Comparison of ENCODE assay signal across 8 mouse cellular contexts in genomic region chr1:59763781-59764251, GRCm38 (mm10). TPM values are rescaled to one million over a fixed set of nuclear protein-coding genes. Genes with fewer than 3 reads are reported as not detected.
DNase-seq lines count a peak whose midpoint lies in the region; ATAC-seq and TF ChIP-seq lines count a peak whose summit lies in the region.

No protein-coding gene starts in this region.

- H3K27ac ChIP-seq in intestine, embryonic 15.5 days: peak overlapping the region; percentile 97
- peak overlapping the region; percentile 89 for H3K27ac ChIP-seq in liver, adult 2 months (replicated peaks; ENCODE audit: insufficient read depth, low read depth, low read length)

- H3K36me3 ChIP-seq in intestine, embryonic 15.5 days: no peaks in the 10 kb centered on the region
- H3K36me3 ChIP-seq in liver, adult 2 months (ENCODE audit: control insufficient read depth, insufficient read depth, low read length): no peaks in the 10 kb centered on the region

- H3K79me2 ChIP-seq in liver, adult 2 months (ENCODE audit: control insufficient read depth, insufficient read depth, low read length): peaks cover 5% of the 10 kb centered on the region; the same call in 1 of the 2 replicates

- H3K27me3 ChIP-seq in intestine, embryonic 15.5 days (replicated peaks): no peaks in the 10 kb centered on the region
- H3K27me3 ChIP-seq in liver, adult 2 months (ENCODE audit: control insufficient read depth, insufficient read depth, low read length): no peaks in the 10 kb centered on the region

- under 1% methylated on average over 53 of the region's 55 CpGs for WGBS in intestine, embryonic 15.5 days
- under 1% methylated on average over 55 of the region's 55 CpGs for WGBS in liver, adult 2 months

- H3K4me3 ChIP-seq in intestine, embryonic 15.5 days (replicated peaks): peak overlapping the region; percentile 67
- H3K4me3 ChIP-seq in liver, adult 2 months (ENCODE audit: insufficient read depth, low read depth, low read length): peak overlapping the region; percentile 76

- intact Hi-C loops in gastrocnemius, postnatal 14 days (cut with DNase I; ENCODE audit: low total_unique reads): loop anchor here (10.0 kb wide), 1 partner anchor 51 kb away; no protein-coding TSS in a partner anchor

- H3K9me3 ChIP-seq in intestine, embryonic 15.5 days: no peaks in the 10 kb centered on the region

- DNase-seq in urinary bladder, adult 18-20 months (ENCODE audit: low spot score in 2 of 2): peak; percentile 35 to 58
- no peak for DNase-seq in urinary bladder, adult 2 months (ENCODE audit: low spot score)
- DNase-seq in cerebellum, postnatal 36 days: peak; percentile 46 to 55
- peak; percentile 43 for DNase-seq in gastrocnemius, postnatal 14 days
- DNase-seq in liver, adult 2 months (ENCODE audit: extremely low read depth, low read depth, low spot score): peak; percentile 45
- peak; percentile 71 for DNase-seq in naive thymus-derived CD4-positive, alpha-beta T cell, adult 2 months (ENCODE audit: low read depth)
- DNase-seq in urinary bladder, postnatal 10 days (ENCODE audit: low spot score): peak; percentile 14

- no peak for TF ChIP-seq CTCF in liver, adult 2 months (IDR thresholded peaks at IDR 0.05; ENCODE audit: low read depth, low read length)

- peak; percentile 77 for ATAC-seq in intestine, embryonic 15.5 days

- peak overlapping the region; percentile 78 for H3K9ac ChIP-seq in intestine, embryonic 15.5 days
- H3K9ac ChIP-seq in liver, adult 2 months (ENCODE audit: low read depth, low read length): peak overlapping the region; percentile 96

- no peak for TF ChIP-seq POLR2A in liver, adult 2 months (IDR thresholded peaks at IDR 0.05; ENCODE audit: extremely low read depth, insufficient read depth, low read length)

- H3K4me2 ChIP-seq in intestine, embryonic 15.5 days (replicated peaks): peak overlapping the region; percentile 87

- 0 out of 2 replicates have a peak, but pooled peaks cover 9% of the 10 kb centered on the region for H3K4me1 ChIP-seq in intestine, embryonic 15.5 days (replicated peaks)
- H3K4me1 ChIP-seq in liver, adult 2 months (ENCODE audit: control insufficient read depth, insufficient read depth, low read length): peaks cover 4% of the 10 kb centered on the region; the same call in 1 of the 2 replicates

RNA-seq across cellular contexts. Expression of gene Bmpr2, which starts 0.6 kb away (rescaled TPM):
- polyA plus RNA-seq in urinary bladder, adult 2 months (2012; rRNA removed): 15.4 and 20.7 TPM in 2 replicates
- total RNA-seq in gastrocnemius, postnatal 14 days (2021): 10 to 100 TPM; 32.2 to 32.6 TPM
- 5.9 and 6.7 TPM in 2 replicates for polyA plus RNA-seq in intestine, embryonic 15.5 days (2015; fragmentation: Nextera tagmentation; extraction: Ambion mirVana)
- 16.2 and 16.6 TPM in 2 replicates for total RNA-seq in liver, adult 2 months (2014; rRNA removed)
- polyA plus RNA-seq in liver, adult 2 months (2012; rRNA removed): 2.5 and 2.6 TPM in 2 replicates
